Mouse (Mus musculus) hindbrain, embryonic 14.5 days (tissue): ENCODE data around the gene Atf6. TPM values are rescaled to one million over a fixed set of nuclear protein-coding genes. Genes with fewer than 3 reads are reported as not detected.

Experiments used
- ATAC-seq: fragments of 200-750 bp; cut with Nextera tagmentation; 2 replicates; pipeline ENCODE4 v1.8.0; 2017; ENCODE audit warnings: moderate number of reproducible peaks, mild to moderate bottlenecking, moderate TSS enrichment, moderate library complexity; ENCODE audit not compliant: low FRiP score
- DNase-seq: peaks from one replicate; pipeline ENCODE4 v3.0.0-alpha.2; 2015; ENCODE audit warnings: low spot score
- H3K27ac ChIP-seq: fragments of 300-500 bp; sonication (generic); 2 replicates; pipeline ENCODE4 v1.5.1; 2014; ENCODE audit warnings: mild to moderate bottlenecking, moderate library complexity
- H3K27me3 ChIP-seq: fragments of 300-500 bp; sonication (generic); 2 replicates; pipeline ENCODE4 v1.6.1; 2014; ENCODE audit warnings: mild to moderate bottlenecking, low read length, mixed read lengths; ENCODE audit not compliant: control insufficient read depth, insufficient read depth
- H3K36me3 ChIP-seq: fragments of 300-500 bp; sonication (generic); replicated peaks from 2 replicates; pipeline ENCODE4 v1.6.1; 2014; ENCODE audit not compliant: control insufficient read depth, insufficient read depth
- H3K4me1 ChIP-seq: fragments of 300-500 bp; sonication (generic); replicated peaks from 2 replicates; pipeline ENCODE4 v1.6.1; 2014; ENCODE audit warnings: antibody characterized with exemption, low read length, mixed read lengths; ENCODE audit not compliant: control insufficient read depth, insufficient read depth
- H3K4me2 ChIP-seq: fragments of 300-500 bp; sonication (generic); replicated peaks from 2 replicates; pipeline ENCODE4 v1.6.1; 2014; ENCODE audit warnings: mild to moderate bottlenecking, moderate library complexity
- H3K4me3 ChIP-seq: fragments of 300-500 bp; sonication (generic); replicated peaks from 2 replicates; pipeline ENCODE4 v1.5.1; 2014; ENCODE audit warnings: mild to moderate bottlenecking, low read length
- H3K9ac ChIP-seq: fragments of 300-500 bp; sonication (generic); 2 replicates; pipeline ENCODE4 v1.6.1; 2014
- H3K9me3 ChIP-seq: fragments of 300-500 bp; sonication (generic); 2 replicates; pipeline ENCODE4 v1.6.1; 2016; ENCODE audit warnings: low read length; ENCODE audit not compliant: control insufficient read depth
- WGBS: fragments of 180-500 bp; shearing (Covaris S2); extraction: QIAGEN DNeasy Blood & Tissue Kit; methylation state at CpG from one replicate; pipeline ENCODE4 v1.1.7; 2014; 5-methylcytosine and 5-hydroxymethylcytosine counted together
- polyA plus RNA-seq: library from polyadenylated mRNA; unstranded; fragments of >200 nt; fragmentation: Nextera tagmentation; extraction: Ambion mirVana; gene quantifications from 2 replicates; pipeline ENCODE4 v1.2.1, GENCODE M21; 2014

Atf6 gene
- polyA plus RNA-seq, 1 experiment from 2014 or later: 9.9 TPM

- ATAC-seq (no peak), DNase-seq (no peak)
- no peaks in the 10 kb centered on the region for H3K27me3 ChIP-seq
- H3K36me3 ChIP-seq: no peaks in the 10 kb centered on the region
- no peaks in the 10 kb centered on the region for H3K9me3 ChIP-seq
- H3K4me2 ChIP-seq: peak overlapping the region; percentile 75; the same call in 1 of the 2 replicates
- peaks cover 8% of the 10 kb centered on the region; the same call in 1 of the 2 replicates for H3K4me1 ChIP-seq
- H3K9ac ChIP-seq: no peak overlapping the region
- 58% methylated on average over 6 of the region's 6 CpGs for WGBS
- no peak overlapping the region for H3K4me3 ChIP-seq
- no peak overlapping the region for H3K27ac ChIP-seq
Measured at GRCm38 (mm10) chr1:170886044-170886458, 18.5 kb upstream of the Atf6 start.

GRCm38 (mm10) chr1:170884978-170885561 is 17.5 kb upstream of the Atf6 start, which contains the start of the genes Gm26620 and Dusp12:
Gene Gm26620 (plus strand): TSS chr1:170885065.
Gene Dusp12 (minus strand): TSS chr1:170885540.
- Histone ChIP-seq H3K9ac (peak within 1 kb of the TSS; percentile 96), H3K4me1 (peaks cover 8% of the 10 kb centered on the region; the same call in 1 of the 2 replicates), H3K36me3 (peaks cover 7% of the 10 kb centered on the region; the same call in 1 of the 2 replicates), H3K27me3 (no peaks in the 10 kb centered on the region), H3K27ac (peak within 1 kb of the TSS; percentile 81), H3K4me2 (peak within 1 kb of the TSS; percentile 75), H3K4me3 (peak within 1 kb of the TSS; percentile 97), H3K9me3 (no peaks in the 10 kb centered on the region)
- under 1% methylated on average over 46 of the region's 46 CpGs for WGBS
- DNase-seq: peak; percentile 90
- ATAC-seq: peak; percentile 93

DNA sequence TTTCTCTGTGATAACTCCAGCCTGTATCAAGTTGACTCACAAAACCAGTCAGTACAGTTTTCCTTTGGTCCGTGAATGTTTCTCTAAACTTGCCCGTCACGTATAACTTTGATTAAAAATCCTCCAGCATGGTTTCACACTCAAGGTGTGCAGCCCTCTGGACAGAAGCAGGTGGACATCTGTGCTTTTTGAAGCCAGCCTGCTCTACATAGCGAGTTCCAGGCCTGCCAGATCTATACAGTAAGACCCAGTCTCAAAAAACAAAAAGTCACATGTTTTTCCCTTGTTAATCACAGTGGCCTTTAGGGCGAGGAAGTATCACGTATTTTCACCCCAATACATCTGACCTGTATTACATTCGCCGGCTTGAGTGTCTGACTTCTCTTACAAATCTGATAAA is 16.8 kb upstream of the Atf6 start:
- DNase-seq (peak; percentile 24), ATAC-seq (no peak)
- H3K27me3 ChIP-seq: no peaks in the 10 kb centered on the region
- 31% methylated on average over 8 of the region's 8 CpGs for WGBS
- H3K27ac ChIP-seq: no peak overlapping the region
- no peaks in the 10 kb centered on the region for H3K9me3 ChIP-seq
- peaks cover 8% of the 10 kb centered on the region; the same call in 1 of the 2 replicates for H3K4me1 ChIP-seq
- peak overlapping the region; percentile 96 for H3K9ac ChIP-seq
- H3K4me2 ChIP-seq: peak overlapping the region; percentile 75
- peak overlapping the region; percentile 97 for H3K4me3 ChIP-seq
- peaks cover 13% of the 10 kb centered on the region for H3K36me3 ChIP-seq

- Histone ChIP-seq H3K9ac (no peak overlapping the region), H3K27me3 (no peaks in the 10 kb centered on the region), H3K36me3 (peaks cover 24% of the 10 kb centered on the region), H3K4me1 (peaks cover 8% of the 10 kb centered on the region; the same call in 1 of the 2 replicates), H3K9me3 (no peaks in the 10 kb centered on the region), H3K4me2 (no peak overlapping the region), H3K4me3 (no peak overlapping the region), H3K27ac (no peak overlapping the region)
- no peak for DNase-seq
- 91% methylated on average over 5 of the region's 5 CpGs for WGBS
- ATAC-seq: no peak
Measured at GRCm38 (mm10) chr1:170882915-170883485, 15.4 kb upstream of the Atf6 start.

DNA sequence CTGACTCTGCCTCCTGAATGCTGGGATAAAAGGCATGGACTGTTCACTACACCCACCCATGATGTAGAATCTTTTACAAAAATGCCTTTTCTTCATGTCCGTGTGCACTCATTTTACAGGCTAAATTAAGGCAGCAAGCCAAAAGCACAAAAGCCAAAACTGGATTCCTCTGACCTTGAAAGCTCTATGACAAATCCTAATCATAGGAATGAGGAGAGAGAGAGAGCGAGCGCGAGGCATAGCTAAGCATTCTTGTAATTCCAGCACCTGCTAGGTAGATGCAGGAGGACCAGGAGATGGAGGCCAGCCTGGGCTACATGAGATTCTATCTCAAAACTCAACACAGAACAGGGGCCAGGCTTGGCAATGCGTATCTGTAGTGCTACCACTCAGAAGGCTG is 9.3 kb upstream of the Atf6 start:
- H3K4me1 ChIP-seq: no peaks in the 10 kb centered on the region
- H3K4me3 ChIP-seq: no peak overlapping the region
- H3K4me2 ChIP-seq: no peak overlapping the region
- H3K27ac ChIP-seq: no peak overlapping the region
- 97% methylated on average over 5 of the region's 5 CpGs for WGBS
- H3K27me3 ChIP-seq: no peaks in the 10 kb centered on the region
- H3K36me3 ChIP-seq: peaks cover 66% of the 10 kb centered on the region
- ATAC-seq (no peak), DNase-seq (no peak)
- H3K9me3 ChIP-seq: no peaks in the 10 kb centered on the region
- H3K9ac ChIP-seq: no peak overlapping the region

- ATAC-seq: no peak
- Histone ChIP-seq H3K9me3 (no peaks in the 10 kb centered on the region), H3K4me2 (no peak overlapping the region), H3K4me3 (no peak overlapping the region), H3K36me3 (peaks cover 71% of the 10 kb centered on the region), H3K27ac (no peak overlapping the region), H3K4me1 (no peaks in the 10 kb centered on the region), H3K27me3 (no peaks in the 10 kb centered on the region), H3K9ac (no peak overlapping the region)
- 88% methylated on average over 3 of the region's 3 CpGs for WGBS
- DNase-seq: no peak
Measured at GRCm38 (mm10) chr1:170875676-170876075, 8.1 kb upstream of the Atf6 start.

DNA sequence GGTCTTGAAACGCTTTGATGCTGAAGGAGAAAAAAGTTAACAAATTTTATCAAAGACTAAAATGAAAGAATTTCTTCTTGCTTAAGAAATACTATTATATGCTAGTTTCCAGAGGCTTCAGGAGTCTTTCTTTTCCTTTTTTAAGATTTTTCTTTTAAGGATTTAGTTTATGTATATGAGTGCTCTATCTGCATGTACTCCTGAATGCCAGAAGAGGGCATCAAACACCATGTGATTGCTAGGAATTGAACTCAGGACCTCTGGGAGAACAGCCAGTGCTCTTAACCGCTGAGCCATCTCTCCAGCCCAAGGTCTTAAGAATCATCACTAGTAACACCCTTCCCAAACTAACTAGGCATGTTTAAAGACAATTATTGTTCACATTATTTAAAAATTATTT is 4.4 kb upstream of the Atf6 start:
- Histone ChIP-seq H3K9ac (no peak overlapping the region), H3K4me3 (no peak overlapping the region), H3K27ac (no peak overlapping the region), H3K27me3 (no peaks in the 10 kb centered on the region), H3K36me3 (peaks cover 41% of the 10 kb centered on the region), H3K4me1 (peaks cover under 1% of the 10 kb centered on the region), H3K4me2 (no peak overlapping the region), H3K9me3 (no peaks in the 10 kb centered on the region)
- no peak for DNase-seq
- no peak for ATAC-seq
- 97% methylated on average over 2 of the region's 2 CpGs for WGBS

- no peak overlapping the region for H3K27ac ChIP-seq
- H3K9me3 ChIP-seq: no peaks in the 10 kb centered on the region
- no peak overlapping the region for H3K9ac ChIP-seq
- H3K36me3 ChIP-seq: peaks cover 35% of the 10 kb centered on the region
- ATAC-seq (no peak), DNase-seq (no peak)
- no peak overlapping the region for H3K4me3 ChIP-seq
- H3K4me2 ChIP-seq: no peak overlapping the region
- WGBS: 90% methylated on average over 6 of the region's 6 CpGs
- H3K27me3 ChIP-seq: no peaks in the 10 kb centered on the region
- peaks cover 6% of the 10 kb centered on the region for H3K4me1 ChIP-seq
Measured at GRCm38 (mm10) chr1:170871402-170871801, 3.8 kb upstream of the Atf6 start.

- Histone ChIP-seq H3K4me1 (peaks cover 9% of the 10 kb centered on the region), H3K27ac (peak overlapping the region; percentile 50; the same call in 1 of the 2 replicates), H3K27me3 (no peaks in the 10 kb centered on the region), H3K9ac (peak overlapping the region; percentile 72), H3K9me3 (no peaks in the 10 kb centered on the region), H3K36me3 (peaks cover 13% of the 10 kb centered on the region), H3K4me3 (peak overlapping the region; percentile 83), H3K4me2 (peak overlapping the region; percentile 83)
- 0 out of 2 replicates have a peak, but pooled peaks have one; percentile 25 for ATAC-seq
- WGBS: 21% methylated on average over 14 of the region's 14 CpGs
- DNase-seq: no peak
Measured at GRCm38 (mm10) chr1:170868905-170869283, 1.3 kb upstream of the Atf6 start.
